Mouse (Mus musculus): ENCODE data around the gene Tldc2. TPM values are rescaled to one million over a fixed set of nuclear protein-coding genes. Genes with fewer than 3 reads are reported as not detected.

The Tldc2 gene
- polyA plus RNA-seq, 1 experiment from 2014 or later, result not detected

DNA sequence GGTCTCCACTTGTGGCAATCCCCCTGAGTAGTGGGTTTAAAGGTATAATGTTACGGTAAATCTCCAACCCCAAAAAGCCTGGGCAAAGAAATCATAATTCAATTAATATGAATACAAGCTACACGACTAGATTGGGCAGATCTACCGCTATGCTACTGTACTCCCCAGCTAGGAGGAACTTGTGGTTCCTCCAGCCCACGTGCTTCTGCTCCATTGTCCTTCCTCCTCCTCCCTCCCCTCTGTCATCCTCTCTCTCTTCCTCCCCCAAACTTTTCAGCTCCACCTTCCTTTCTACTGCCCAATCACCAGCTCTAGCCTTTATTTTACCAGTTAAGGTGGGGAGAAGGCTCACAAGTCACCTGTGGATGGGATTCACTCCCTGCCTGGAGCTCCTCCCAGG is 21.4 kb downstream of the Tldc2 start:
- Histone ChIP-seq H3K9me3 (no peaks in the 10 kb centered on the region), H3K36me3 (peaks cover 11% of the 10 kb centered on the region; the same call in 1 of the 2 replicates), H3K4me2 (replicated peaks) (no peak overlapping the region), H3K9ac (replicated peaks) (no peak overlapping the region), H3K4me3 (no peak overlapping the region), H3K27ac (replicated peaks) (no peak overlapping the region), H3K27me3 (no peaks in the 10 kb centered on the region), H3K4me1 (no peaks in the 10 kb centered on the region)
- WGBS, result 89% methylated on average over 4 of the region's 4 CpGs
- no peak for ATAC-seq (replicated peaks)

GRCm38 (mm10) chr2:157116964-157117363 is 30.1 kb downstream of the Tldc2 start:
- Histone ChIP-seq H3K4me3 (no peak overlapping the region), H3K4me1 (no peaks in the 10 kb centered on the region), H3K27ac (replicated peaks) (no peak overlapping the region), H3K9me3 (no peaks in the 10 kb centered on the region), H3K9ac (replicated peaks) (no peak overlapping the region), H3K36me3 (peaks cover 11% of the 10 kb centered on the region; the same call in 1 of the 2 replicates), H3K4me2 (replicated peaks) (no peak overlapping the region), H3K27me3 (no peaks in the 10 kb centered on the region)
- ATAC-seq (replicated peaks), result no peak
- 31% methylated on average over 3 of the region's 3 CpGs for WGBS

DNA sequence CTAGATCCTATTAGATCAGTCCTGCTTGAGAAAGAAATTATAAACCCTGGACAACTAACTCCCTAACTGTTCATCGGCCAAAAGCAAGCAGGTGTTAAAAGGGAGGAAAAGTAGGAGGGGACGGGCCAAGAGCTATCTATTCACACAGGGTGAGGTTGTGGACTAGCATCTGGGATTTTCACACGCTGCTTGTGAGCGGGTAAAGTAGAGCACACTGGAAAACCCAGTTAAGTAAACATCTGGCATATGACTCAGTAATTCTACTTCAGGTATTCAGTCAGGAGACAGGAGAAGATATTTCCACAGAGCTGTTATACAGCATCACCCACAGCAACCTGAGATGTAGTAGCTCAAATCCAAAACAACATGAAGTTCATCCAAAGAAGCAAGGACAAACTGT is 31.7 kb downstream of the Tldc2 start:
- Histone ChIP-seq H3K4me2 (replicated peaks) (no peak overlapping the region), H3K9me3 (no peaks in the 10 kb centered on the region), H3K4me1 (no peaks in the 10 kb centered on the region), H3K4me3 (no peak overlapping the region), H3K27ac (replicated peaks) (no peak overlapping the region), H3K36me3 (peaks cover 6% of the 10 kb centered on the region; the same call in 1 of the 2 replicates), H3K27me3 (no peaks in the 10 kb centered on the region), H3K9ac (replicated peaks) (no peak overlapping the region)
- WGBS, result 90% methylated on average over 4 of the region's 4 CpGs
- ATAC-seq (replicated peaks), result no peak

DNA sequence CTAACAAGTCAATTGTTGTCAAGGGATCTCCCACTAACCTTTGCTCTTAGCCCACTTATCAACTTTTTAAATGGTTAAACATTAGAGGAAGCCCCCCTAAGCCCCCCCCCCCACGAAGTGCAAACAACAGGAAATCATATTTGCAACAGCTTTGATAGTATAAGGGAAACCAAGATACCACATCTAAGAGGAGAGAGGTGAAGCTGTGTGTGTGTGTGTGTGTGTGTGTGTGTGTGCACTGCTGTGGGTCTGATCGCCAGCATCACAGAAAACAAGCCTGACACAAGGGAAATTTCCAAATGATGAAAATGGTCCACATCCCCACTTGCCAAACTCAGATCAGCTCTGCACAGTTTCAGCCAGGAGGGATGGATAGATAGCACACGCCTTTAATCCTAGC is 32.2 kb downstream of the Tldc2 start:
- Histone ChIP-seq H3K4me1 (no peaks in the 10 kb centered on the region), H3K4me3 (no peak overlapping the region), H3K9me3 (no peaks in the 10 kb centered on the region), H3K27me3 (no peaks in the 10 kb centered on the region), H3K27ac (replicated peaks) (no peak overlapping the region), H3K4me2 (replicated peaks) (no peak overlapping the region), H3K36me3 (peaks cover 6% of the 10 kb centered on the region; the same call in 1 of the 2 replicates), H3K9ac (replicated peaks) (no peak overlapping the region)
- WGBS, result 78% methylated on average over 3 of the region's 3 CpGs
- ATAC-seq (replicated peaks), result no peak

- Histone ChIP-seq H3K4me1 (no peaks in the 10 kb centered on the region), H3K4me3 (no peak overlapping the region), H3K4me2 (replicated peaks) (no peak overlapping the region), H3K27me3 (no peaks in the 10 kb centered on the region), H3K36me3 (peaks cover 3% of the 10 kb centered on the region; the same call in 1 of the 2 replicates), H3K9me3 (no peaks in the 10 kb centered on the region), H3K9ac (replicated peaks) (no peak overlapping the region), H3K27ac (replicated peaks) (no peak overlapping the region)
- no peak for ATAC-seq (replicated peaks)
- 94% methylated on average over 8 of the region's 8 CpGs for WGBS
Measured at GRCm38 (mm10) chr2:157121766-157122165, 34.9 kb downstream of the Tldc2 start.

- WGBS, result 91% methylated on average over 3 of the region's 3 CpGs
- Histone ChIP-seq H3K36me3 (peaks cover 3% of the 10 kb centered on the region; the same call in 1 of the 2 replicates), H3K4me3 (no peak overlapping the region), H3K4me2 (replicated peaks) (no peak overlapping the region), H3K27ac (replicated peaks) (no peak overlapping the region), H3K27me3 (no peaks in the 10 kb centered on the region), H3K9ac (replicated peaks) (no peak overlapping the region), H3K9me3 (no peaks in the 10 kb centered on the region), H3K4me1 (no peaks in the 10 kb centered on the region)
- no peak for ATAC-seq (replicated peaks)
Measured at GRCm38 (mm10) chr2:157125246-157125645, 38.4 kb downstream of the Tldc2 start.

DNA sequence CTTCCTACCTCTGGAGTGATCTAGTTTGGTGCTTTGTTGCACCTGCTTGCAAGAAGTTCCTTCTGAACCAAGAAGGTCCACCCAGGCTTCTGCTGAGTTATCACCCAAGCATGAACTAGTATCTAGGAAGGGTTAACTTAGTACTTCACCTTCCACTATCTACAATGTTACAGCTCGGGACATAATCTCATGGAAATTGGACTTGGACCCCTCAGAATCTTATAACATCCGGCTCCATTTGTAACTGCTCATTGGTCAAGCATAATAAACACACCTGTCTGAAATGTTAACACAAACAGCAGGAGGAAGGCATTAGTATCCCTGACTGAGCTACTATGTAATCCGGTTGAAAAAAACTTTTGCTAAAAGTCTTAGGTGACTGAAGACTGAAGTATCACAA is 40.5 kb downstream of the Tldc2 start:
- 86% methylated on average over 3 of the region's 3 CpGs for WGBS
- ATAC-seq (replicated peaks), result no peak
- Histone ChIP-seq H3K4me3 (no peak overlapping the region), H3K36me3 (no peaks in the 10 kb centered on the region), H3K27me3 (no peaks in the 10 kb centered on the region), H3K4me2 (replicated peaks) (no peak overlapping the region), H3K9me3 (no peaks in the 10 kb centered on the region), H3K27ac (replicated peaks) (no peak overlapping the region), H3K4me1 (no peaks in the 10 kb centered on the region), H3K9ac (replicated peaks) (no peak overlapping the region)

DNA sequence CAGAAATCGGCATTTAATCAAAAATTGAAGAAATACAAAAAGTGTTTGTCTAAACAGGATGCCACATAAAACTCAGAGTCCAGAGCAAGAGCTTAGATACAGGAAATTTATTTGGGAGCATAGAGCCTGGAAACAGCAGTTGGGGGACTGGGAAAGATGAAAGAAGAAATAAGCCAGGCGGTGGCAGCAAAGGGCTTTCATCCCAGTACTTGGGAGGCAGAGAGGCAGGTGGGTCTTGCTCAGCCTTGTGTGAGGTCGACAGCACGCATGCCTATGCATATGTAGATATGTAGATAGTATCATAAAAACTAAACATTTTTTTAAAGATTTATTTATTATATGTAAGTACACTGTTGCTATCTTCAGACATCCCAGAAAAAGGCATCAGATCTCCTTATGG is 41.2 kb downstream of the Tldc2 start:
- Histone ChIP-seq H3K4me1 (no peaks in the 10 kb centered on the region), H3K9ac (replicated peaks) (no peak overlapping the region), H3K27me3 (no peaks in the 10 kb centered on the region), H3K9me3 (no peaks in the 10 kb centered on the region), H3K4me3 (no peak overlapping the region), H3K36me3 (no peaks in the 10 kb centered on the region), H3K27ac (replicated peaks) (no peak overlapping the region), H3K4me2 (replicated peaks) (no peak overlapping the region)
- 71% methylated on average over 4 of the region's 4 CpGs for WGBS
- no peak for ATAC-seq (replicated peaks)

DNA sequence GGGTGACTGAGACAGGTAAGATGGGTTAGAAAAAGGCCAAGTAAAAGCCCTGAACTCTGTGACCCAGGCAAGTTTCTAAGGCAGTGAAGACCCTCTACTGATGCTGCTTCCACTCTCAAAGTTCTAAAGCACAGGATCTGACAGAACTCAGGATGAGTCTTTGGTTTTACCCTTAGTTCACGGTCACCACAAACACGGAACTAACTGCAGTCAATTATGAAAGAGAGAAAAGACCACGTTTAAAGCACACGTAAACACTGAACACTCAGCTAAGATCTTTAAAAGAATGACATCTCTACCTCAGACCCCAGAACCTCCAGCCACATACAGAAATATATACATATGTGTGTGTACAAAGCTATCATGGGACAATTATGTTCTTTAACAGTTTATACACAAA is 42.2 kb downstream of the Tldc2 start:
- WGBS, result 94% methylated on average over 4 of the region's 4 CpGs
- no peaks in the 10 kb centered on the region for H3K36me3 ChIP-seq
- no peaks in the 10 kb centered on the region for H3K27me3 ChIP-seq
- ATAC-seq (replicated peaks), result no peak
- H3K9me3 ChIP-seq, result no peaks in the 10 kb centered on the region
- H3K9ac ChIP-seq (replicated peaks), result no peak overlapping the region
- H3K4me2 ChIP-seq (replicated peaks), result no peak overlapping the region
- no peak overlapping the region for H3K4me3 ChIP-seq
- H3K4me1 ChIP-seq, result peaks cover 1% of the 10 kb centered on the region
- no peak overlapping the region for H3K27ac ChIP-seq (replicated peaks)

DNA sequence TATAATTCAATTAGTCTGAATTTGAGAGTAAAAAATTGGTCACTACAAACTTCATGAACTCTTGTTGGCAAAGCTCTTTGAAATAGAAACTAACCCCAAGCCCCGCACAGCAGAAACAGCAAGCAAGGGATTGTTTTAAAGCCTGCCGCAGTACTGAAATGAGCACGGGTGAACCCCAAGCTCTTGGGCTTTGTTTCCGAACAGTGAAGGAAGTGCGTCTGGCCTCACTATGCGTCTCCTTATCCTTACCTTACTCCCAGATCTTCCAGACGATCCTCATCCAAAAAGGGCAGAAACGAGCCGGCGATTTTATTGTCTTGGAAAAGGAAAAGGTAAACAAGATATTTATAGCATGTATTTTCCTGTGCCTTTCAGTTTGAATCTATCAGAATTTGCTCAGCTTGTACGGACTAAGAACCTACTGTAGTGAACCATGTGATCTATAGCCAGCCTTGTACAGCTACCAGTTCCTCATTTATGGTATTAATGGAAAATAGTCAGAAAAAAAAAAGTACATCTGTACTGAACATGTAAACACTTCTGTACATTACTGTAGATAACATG is 42.8 kb downstream of the Tldc2 start:
- peaks cover 6% of the 10 kb centered on the region for H3K4me1 ChIP-seq
- no peak overlapping the region for H3K27ac ChIP-seq (replicated peaks)
- WGBS, result 89% methylated on average over 11 of the region's 11 CpGs
- no peak for ATAC-seq (replicated peaks)
- no peak overlapping the region for H3K9ac ChIP-seq (replicated peaks)
- H3K4me2 ChIP-seq (replicated peaks), result no peak overlapping the region
- H3K4me3 ChIP-seq, result no peak overlapping the region
- no peaks in the 10 kb centered on the region for H3K9me3 ChIP-seq
- H3K27me3 ChIP-seq, result no peaks in the 10 kb centered on the region
- no peaks in the 10 kb centered on the region for H3K36me3 ChIP-seq

DNA sequence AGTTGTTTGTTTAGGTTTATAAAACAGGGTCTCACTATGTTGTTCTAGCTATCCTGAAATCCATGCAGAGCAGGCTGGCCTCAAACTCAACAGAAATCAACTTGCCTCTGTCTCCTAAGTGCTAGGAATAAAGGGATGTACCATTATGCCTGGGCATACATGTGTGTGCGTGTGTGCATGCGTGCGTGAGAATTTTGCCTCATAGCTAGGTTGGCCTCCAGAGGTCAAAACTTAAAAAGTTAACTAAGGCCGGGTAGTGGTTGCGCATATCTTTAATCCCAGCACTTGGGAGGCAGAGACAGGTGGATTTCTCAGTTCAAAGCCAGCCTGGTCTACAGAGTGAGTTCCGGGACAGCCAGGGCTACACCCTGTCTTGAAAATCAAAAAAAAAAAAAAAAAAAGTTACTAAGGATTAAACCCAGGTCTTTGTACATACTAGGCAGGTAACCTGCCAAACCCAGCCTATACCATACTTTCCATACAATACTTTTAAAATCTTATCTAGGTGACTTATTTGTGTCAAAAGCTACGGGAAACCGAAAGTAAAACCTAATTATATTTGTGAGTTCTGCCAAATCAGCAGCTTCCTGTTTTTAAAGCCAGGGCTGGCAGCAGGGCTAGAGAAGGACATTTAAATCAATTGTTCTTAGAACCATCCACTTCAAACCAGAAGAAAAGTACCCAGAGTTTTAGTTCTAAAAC is 44.1 kb downstream of the Tldc2 start:
- Histone ChIP-seq H3K9me3 (no peaks in the 10 kb centered on the region), H3K4me1 (peaks cover 11% of the 10 kb centered on the region), H3K4me2 (replicated peaks) (no peak overlapping the region), H3K9ac (replicated peaks) (no peak overlapping the region), H3K4me3 (no peak overlapping the region), H3K27me3 (no peaks in the 10 kb centered on the region), H3K27ac (replicated peaks) (no peak overlapping the region), H3K36me3 (no peaks in the 10 kb centered on the region)
- no peak for ATAC-seq (replicated peaks)
- 88% methylated on average over 8 of the region's 8 CpGs for WGBS

GRCm38 (mm10) chr2:157132086-157132485 is 45.2 kb downstream of the Tldc2 start:
- Histone ChIP-seq H3K4me2 (replicated peaks) (no peak overlapping the region), H3K4me1 (peaks cover 11% of the 10 kb centered on the region), H3K27ac (replicated peaks) (no peak overlapping the region), H3K9ac (replicated peaks) (no peak overlapping the region), H3K9me3 (no peaks in the 10 kb centered on the region), H3K27me3 (no peaks in the 10 kb centered on the region), H3K4me3 (no peak overlapping the region), H3K36me3 (no peaks in the 10 kb centered on the region)
- ATAC-seq (replicated peaks), result no peak
- WGBS, result 90% methylated on average over 1 of the region's 1 CpGs

All from forebrain, embryonic 15.5 days (tissue).